Mouse (Mus musculus) lung, embryonic 14.5 days (tissue): ENCODE measurements around the gene Ift43. TPM values are rescaled to one million over a fixed set of nuclear protein-coding genes. Genes with fewer than 3 reads are reported as not detected.

Source experiments
- ATAC-seq: fragments of 200-750 bp; cut with Nextera tagmentation; 2 replicates; pipeline ENCODE4 v1.8.0; 2017; ENCODE audit warnings: mild to moderate bottlenecking, moderate TSS enrichment, moderate library complexity; ENCODE audit not compliant: insufficient read depth
- DNase-seq: peaks from one replicate; pipeline ENCODE4 v3.0.0-alpha.2; 2015
- H3K27ac ChIP-seq: fragments of 300-500 bp; sonication (generic); 2 replicates; pipeline ENCODE4 v1.5.1; 2014; ENCODE audit warnings: low read depth, mild to moderate bottlenecking, moderate library complexity
- H3K27me3 ChIP-seq: fragments of 300-500 bp; sonication (generic); 2 replicates; pipeline ENCODE4 v1.6.1; 2014; ENCODE audit warnings: low read length, control low read depth; ENCODE audit not compliant: insufficient read depth
- H3K36me3 ChIP-seq: fragments of 300-500 bp; sonication (generic); 2 replicates; pipeline ENCODE4 v1.6.1; 2014; ENCODE audit warnings: control low read depth; ENCODE audit not compliant: insufficient read depth
- H3K4me1 ChIP-seq: fragments of 300-500 bp; sonication (generic); 2 replicates; pipeline ENCODE4 v1.6.1; 2014; ENCODE audit warnings: antibody characterized with exemption, control low read depth; ENCODE audit not compliant: insufficient read depth
- H3K4me2 ChIP-seq: fragments of 300-500 bp; sonication (generic); 2 replicates; pipeline ENCODE4 v1.6.1; 2014; ENCODE audit warnings: mild to moderate bottlenecking
- H3K4me3 ChIP-seq: fragments of 300-500 bp; sonication (generic); 2 replicates; pipeline ENCODE4 v1.5.1; 2014; ENCODE audit warnings: low read depth, low read length
- H3K9ac ChIP-seq: fragments of 300-500 bp; sonication (generic); 2 replicates; pipeline ENCODE4 v1.6.1; 2014
- H3K9me3 ChIP-seq: fragments of 300-500 bp; sonication (generic); 2 replicates; pipeline ENCODE4 v1.6.1; 2016; ENCODE audit warnings: low read depth, low read length, control low read depth
- CTCF ChIP-seq: IDR thresholded peaks from 2 replicates; pipeline ENCODE4 v1.5.1; 2016; ENCODE audit warnings: antibody characterized with exemption, low read depth
- WGBS: fragments of 180-500 bp; shearing (Covaris S2); extraction: QIAGEN DNeasy Blood & Tissue Kit; methylation state at CpG from one replicate; pipeline ENCODE4 v1.1.7; 2014; 5-methylcytosine and 5-hydroxymethylcytosine counted together
- polyA plus RNA-seq: library from polyadenylated mRNA; unstranded; fragments of >200 nt; fragmentation: Nextera tagmentation; extraction: Ambion mirVana; gene quantifications from 2 replicates; pipeline ENCODE4 v1.2.1, GENCODE M21; 2014

Gene Ift43
- polyA plus RNA-seq, 1 experiment from 2014 or later, result 88.3 TPM

GRCm38 (mm10) chr12:86059341-86059740, 23.0 kb upstream of the Ift43 start:
- Histone ChIP-seq H3K4me3 (no peak overlapping the region), H3K4me2 (no peak overlapping the region), H3K27me3 (no peaks in the 10 kb centered on the region), H3K9me3 (no peaks in the 10 kb centered on the region), H3K4me1 (no peaks in the 10 kb centered on the region), H3K27ac (no peak overlapping the region), H3K9ac (no peak overlapping the region), H3K36me3 (peaks cover 67% of the 10 kb centered on the region)
- 32% methylated on average over 6 of the region's 6 CpGs for WGBS
- TF ChIP-seq CTCF, result no peak
- ATAC-seq, result no peak
- no peak for DNase-seq

GRCm38 (mm10) chr12:86064796-86065195, 17.5 kb upstream of the Ift43 start:
- Histone ChIP-seq H3K27me3 (no peaks in the 10 kb centered on the region), H3K4me1 (no peaks in the 10 kb centered on the region), H3K9ac (no peak overlapping the region), H3K4me3 (no peak overlapping the region), H3K36me3 (peaks cover 59% of the 10 kb centered on the region), H3K9me3 (no peaks in the 10 kb centered on the region), H3K27ac (no peak overlapping the region), H3K4me2 (no peak overlapping the region)
- TF ChIP-seq CTCF, result no peak
- ATAC-seq (no peak), DNase-seq (no peak)

GRCm38 (mm10) chr12:86071432-86071831, 10.9 kb upstream of the Ift43 start:
- WGBS, result 82% methylated on average over 6 of the region's 6 CpGs
- Histone ChIP-seq H3K4me1 (no peaks in the 10 kb centered on the region), H3K9me3 (no peaks in the 10 kb centered on the region), H3K4me2 (no peak overlapping the region), H3K27ac (no peak overlapping the region), H3K36me3 (peaks cover 22% of the 10 kb centered on the region; the same call in 1 of the 2 replicates), H3K27me3 (no peaks in the 10 kb centered on the region), H3K9ac (no peak overlapping the region), H3K4me3 (no peak overlapping the region)
- no peak for DNase-seq
- no peak for TF ChIP-seq CTCF
- no peak for ATAC-seq

GRCm38 (mm10) chr12:86074681-86075080, 7.7 kb upstream of the Ift43 start:
- DNase-seq (no peak), ATAC-seq (no peak)
- Histone ChIP-seq H3K9me3 (no peaks in the 10 kb centered on the region), H3K9ac (no peak overlapping the region), H3K4me1 (0 out of 2 replicates have a peak, but pooled peaks cover 6% of the 10 kb centered on the region), H3K4me3 (0 out of 2 replicates have a peak overlapping the region, but pooled peaks have one; percentile 4), H3K27me3 (no peaks in the 10 kb centered on the region), H3K36me3 (no peaks in the 10 kb centered on the region; the same call in 1 of the 2 replicates), H3K27ac (no peak overlapping the region), H3K4me2 (peak overlapping the region; percentile 86; the same call in 1 of the 2 replicates)
- 71% methylated on average over 12 of the region's 12 CpGs for WGBS
- no peak for TF ChIP-seq CTCF

GRCm38 (mm10) chr12:86075358-86075757, 7.0 kb upstream of the Ift43 start:
- 0 out of 2 replicates have a peak, but pooled peaks cover 6% of the 10 kb centered on the region for H3K4me1 ChIP-seq

GRCm38 (mm10) chr12:86076321-86076901, 5.9 kb upstream of the Ift43 start:
- TF ChIP-seq CTCF, result peak; percentile 64
- DNase-seq (peak; percentile 57), ATAC-seq (no peak)
- WGBS, result 9% methylated on average over 13 of the region's 13 CpGs
- Histone ChIP-seq H3K4me1 (0 out of 2 replicates have a peak, but pooled peaks cover 6% of the 10 kb centered on the region), H3K9me3 (no peaks in the 10 kb centered on the region), H3K36me3 (no peaks in the 10 kb centered on the region; the same call in 1 of the 2 replicates), H3K27me3 (no peaks in the 10 kb centered on the region), H3K27ac (no peak overlapping the region), H3K9ac (peak overlapping the region; percentile 80), H3K4me2 (peak overlapping the region; percentile 86), H3K4me3 (peak overlapping the region; percentile 55)

More at GRCm38 (mm10) chr12:86075358-86075757, 7.0 kb upstream of the Ift43 start:
- peak overlapping the region; percentile 86 for H3K4me2 ChIP-seq
- no peaks in the 10 kb centered on the region for H3K9me3 ChIP-seq
- DNase-seq (no peak), ATAC-seq (no peak)
- TF ChIP-seq CTCF, result no peak
- H3K36me3 ChIP-seq, result no peaks in the 10 kb centered on the region; the same call in 1 of the 2 replicates
- H3K27ac ChIP-seq, result no peak overlapping the region
- WGBS, result 82% methylated on average over 7 of the region's 7 CpGs
- peak overlapping the region; percentile 55 for H3K4me3 ChIP-seq
- no peaks in the 10 kb centered on the region for H3K27me3 ChIP-seq
- no peak overlapping the region for H3K9ac ChIP-seq

GRCm38 (mm10) chr12:86077322-86077721, 5.0 kb upstream of the Ift43 start:
- Histone ChIP-seq H3K4me3 (peak overlapping the region; percentile 55), H3K4me2 (peak overlapping the region; percentile 86), H3K9me3 (no peaks in the 10 kb centered on the region), H3K27ac (peak overlapping the region; percentile 98; the same call in 1 of the 2 replicates), H3K36me3 (no peaks in the 10 kb centered on the region), H3K9ac (peak overlapping the region; percentile 80), H3K27me3 (no peaks in the 10 kb centered on the region), H3K4me1 (0 out of 2 replicates have a peak, but pooled peaks cover 6% of the 10 kb centered on the region)
- WGBS, result 19% methylated on average over 8 of the region's 8 CpGs
- ATAC-seq, result no peak
- TF ChIP-seq CTCF, result no peak
- peak; percentile 8 for DNase-seq
